Mouse (Mus musculus): Measurements from ENCODE around the gene 1500009C09Rik.
"Not testable (repeated sequence)": the region's sequence is repeated elsewhere in the genome, so short reads cannot be mapped to it uniquely, and the experiment has no call there.

Gene 1500009C09Rik

GRCm38 (mm10) chr15:82220003-82220675, 32.1 kb upstream of the 1500009C09Rik start:
- no peak for DNase-seq

- DNase-seq = no peak
Measured at GRCm38 (mm10) chr15:82221104-82221860, 30.9 kb upstream of the 1500009C09Rik start.

- no peak for DNase-seq
Measured at GRCm38 (mm10) chr15:82223251-82223650, 28.9 kb upstream of the 1500009C09Rik start.

- DNase-seq = no peak
Measured at GRCm38 (mm10) chr15:82223657-82224601, 28.3 kb upstream of the 1500009C09Rik start, which contains the start of gene Tnfrsf13c. Gene Tnfrsf13c, minus strand, starts transcription at chr15:82224369.

- no peak for DNase-seq
Measured at GRCm38 (mm10) chr15:82224602-82225215, 27.5 kb upstream of the 1500009C09Rik start.

GRCm38 (mm10) chr15:82225769-82226168, 26.4 kb upstream of the 1500009C09Rik start:
- DNase-seq = no peak

- DNase-seq = no peak
Measured at GRCm38 (mm10) chr15:82229542-82230045, 22.6 kb upstream of the 1500009C09Rik start.

GRCm38 (mm10) chr15:82230098-82230611, 22.0 kb upstream of the 1500009C09Rik start:
- DNase-seq = no peak

GRCm38 (mm10) chr15:82231100-82231499, 21.1 kb upstream of the 1500009C09Rik start:
- DNase-seq = no peak

- DNase-seq = peak; percentile 44
Measured at GRCm38 (mm10) chr15:82231591-82232378, 20.4 kb upstream of the 1500009C09Rik start.

- DNase-seq = no peak
Measured at GRCm38 (mm10) chr15:82232651-82233050, 19.5 kb upstream of the 1500009C09Rik start.

GRCm38 (mm10) chr15:82235661-82236060, 16.5 kb upstream of the 1500009C09Rik start:
- no peak for DNase-seq

GRCm38 (mm10) chr15:82236565-82236964, 15.6 kb upstream of the 1500009C09Rik start:
- peak; percentile 79 for DNase-seq

- DNase-seq = no peak
Measured at GRCm38 (mm10) chr15:82243311-82243710, 8.9 kb upstream of the 1500009C09Rik start.

- DNase-seq = no peak
Measured at GRCm38 (mm10) chr15:82243742-82244114, 8.5 kb upstream of the 1500009C09Rik start.

GRCm38 (mm10) chr15:82244115-82244804, 7.9 kb upstream of the 1500009C09Rik start, which contains the start of gene Cenpm:
Gene Cenpm, minus strand, starts transcription at chr15:82244748.
- peak; percentile 93 for DNase-seq

- not testable (repeated sequence) for DNase-seq
Measured at GRCm38 (mm10) chr15:82244805-82245161, 7.4 kb upstream of the 1500009C09Rik start.

- DNase-seq = no peak
Measured at GRCm38 (mm10) chr15:82247131-82247776, 4.9 kb upstream of the 1500009C09Rik start.

- no peak for DNase-seq
Measured at GRCm38 (mm10) chr15:82251579-82251978, 618 bp upstream of the 1500009C09Rik start.

- DNase-seq = no peak
Measured at GRCm38 (mm10) chr15:82255248-82255647, 3.1 kb downstream of the 1500009C09Rik start.

All from right cerebral cortex, postnatal 25 days (tissue).